Mouse (Mus musculus): ENCODE measurements around the gene Otulin.

GRCm38 (mm10) chr15:27528896-27529295 lies 101.6 kb downstream of the Otulin start:
- TF ChIP-seq POLR2A (IDR thresholded peaks at IDR 0.05; ENCODE audit: borderline replicate concordance, low read depth, low read length) (no peak), CTCF (IDR thresholded peaks at IDR 0.05; ENCODE audit: low read depth, low read length) (no peak)
